Mouse (Mus musculus) small intestine, adult 2 months (tissue): Measurements from ENCODE around the gene Slc16a3.

Source experiments
- CTCF ChIP-seq: fragments of 200-500 bp; IDR thresholded peaks from 2 replicates; pipeline ENCODE4 v1.5.1; 2012; ENCODE audit warnings: low read depth, mild to moderate bottlenecking, control low read depth, inconsistent platforms, low read length, moderate library complexity, mixed read lengths; ENCODE audit not compliant: insufficient replicate concordance, insufficient read length; ENCODE audit errors: extremely low read depth
- POLR2A ChIP-seq: fragments of 200-500 bp; IDR thresholded peaks from 2 replicates; pipeline ENCODE4 v1.6.1; 2012; ENCODE audit warnings: low read depth, mild to moderate bottlenecking, control low read depth, inconsistent platforms, low read length, moderate library complexity

- TF ChIP-seq CTCF, result no peak
- TF ChIP-seq POLR2A, result no peak
Observed at GRCm38 (mm10) chr11:120940959-120941358, 7.3 kb upstream of the Slc16a3 start.
